Mouse (Mus musculus) lung, adult 2 months (tissue): ENCODE data around the gene Chrm1.

ENCODE experiments used
- CTCF ChIP-seq: fragments of 200-500 bp; IDR thresholded peaks from 2 replicates; pipeline ENCODE4 v1.5.1; 2011; ENCODE audit warnings: mild to moderate bottlenecking, low read length, control low read depth; ENCODE audit not compliant: insufficient read depth
- POLR2A ChIP-seq: fragments of 200-500 bp; IDR thresholded peaks from 2 replicates; pipeline ENCODE4 v1.6.1; 2011; ENCODE audit warnings: low read depth, mild to moderate bottlenecking, control low read depth, low read length, borderline replicate concordance; ENCODE audit errors: extremely low read depth

- TF ChIP-seq CTCF (no peak), POLR2A (no peak)
These were observed 48.6 kb downstream of the Chrm1 start for GRCm38 (mm10) chr19:8711949-8712869.
